Mouse (Mus musculus) forebrain, embryonic 12.5 days (tissue): ENCODE measurements around the gene Cypt15. TPM values are rescaled to one million over a fixed set of nuclear protein-coding genes. Genes with fewer than 3 reads are reported as not detected.
"Not testable (repeated sequence)": the region's sequence is repeated elsewhere in the genome, so short reads cannot be mapped to it uniquely, and the experiment has no call there.

ENCODE experiments used
- ATAC-seq: fragments of 200-750 bp; cut with Nextera tagmentation; 2 replicates; pipeline ENCODE4 v1.8.0; 2017; ENCODE audit warnings: moderate TSS enrichment; ENCODE audit not compliant: low FRiP score
- H3K27ac ChIP-seq: fragments of 300-500 bp; sonication (generic); 2 replicates; pipeline ENCODE4 v1.5.1; 2016; ENCODE audit warnings: mild to moderate bottlenecking
- H3K27me3 ChIP-seq: fragments of 300-500 bp; sonication (generic); 2 replicates; pipeline ENCODE4 v1.6.1; 2016; ENCODE audit warnings: mild to moderate bottlenecking
- H3K36me3 ChIP-seq: fragments of 300-500 bp; sonication (generic); replicated peaks from 2 replicates; pipeline ENCODE4 v1.6.1; 2016; ENCODE audit warnings: mild to moderate bottlenecking
- H3K4me1 ChIP-seq: fragments of 300-500 bp; sonication (generic); 2 replicates; pipeline ENCODE4 v1.6.1; 2016
- H3K4me2 ChIP-seq: fragments of 300-500 bp; sonication (generic); 2 replicates; pipeline ENCODE4 v1.6.1; 2016; ENCODE audit warnings: mild to moderate bottlenecking, moderate library complexity
- H3K4me3 ChIP-seq: fragments of 300-500 bp; sonication (generic); replicated peaks from 2 replicates; pipeline ENCODE4 v1.5.1; 2016; ENCODE audit warnings: mild to moderate bottlenecking
- H3K9ac ChIP-seq: fragments of 300-500 bp; sonication (generic); 2 replicates; pipeline ENCODE4 v1.6.1; 2016; ENCODE audit warnings: mild to moderate bottlenecking
- H3K9me3 ChIP-seq: fragments of 300-500 bp; sonication (generic); 2 replicates; pipeline ENCODE4 v1.6.1; 2016
- whole genome bisulfite sequencing: fragments of 180-500 bp; shearing (Covaris S2); methylation state at CpG from one replicate; pipeline ENCODE4 v1.1.7; 2016; 5-methylcytosine and 5-hydroxymethylcytosine counted together
- polyA plus RNA-seq: library from polyadenylated mRNA; unstranded; fragments of >200 nt; fragmentation: Nextera tagmentation; extraction: Ambion mirVana; gene quantifications from 2 replicates; pipeline ENCODE4 v1.2.1, GENCODE M21; 2016

Cypt15 gene
- polyA plus RNA-seq = not detected in 2 replicates

DNA sequence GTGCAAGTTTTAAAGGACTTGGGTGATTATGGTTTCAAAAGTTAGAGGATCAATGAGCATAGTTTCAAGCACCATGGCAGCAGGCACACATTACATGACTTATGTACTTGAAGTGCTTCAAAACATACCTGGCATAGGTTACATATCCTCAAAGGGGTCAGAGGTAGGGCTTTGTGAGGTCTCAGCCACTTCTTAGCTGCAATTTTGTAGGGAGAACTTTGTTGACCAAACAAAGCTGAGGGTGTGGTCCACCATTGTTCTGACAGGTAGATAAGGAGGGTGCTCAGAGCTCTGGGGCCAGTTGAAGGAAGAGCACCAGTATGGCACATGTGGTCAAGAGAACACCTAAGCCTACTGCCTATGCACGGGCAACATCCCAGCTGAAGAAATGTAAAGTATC lies at the start of gene Cypt15:
Gene Cypt15, plus strand, starts transcription at position 301 of the 400 bp plus-strand sequence.
- H3K4me2 ChIP-seq, H3K9me3 ChIP-seq, H3K27ac ChIP-seq, ATAC-seq, H3K9ac ChIP-seq, H3K36me3 ChIP-seq, H3K4me3 ChIP-seq, H3K27me3 ChIP-seq, H3K4me1 ChIP-seq: not testable (repeated sequence)
- whole genome bisulfite sequencing = 71% methylated on average over 1 of the region's 1 CpGs

DNA sequence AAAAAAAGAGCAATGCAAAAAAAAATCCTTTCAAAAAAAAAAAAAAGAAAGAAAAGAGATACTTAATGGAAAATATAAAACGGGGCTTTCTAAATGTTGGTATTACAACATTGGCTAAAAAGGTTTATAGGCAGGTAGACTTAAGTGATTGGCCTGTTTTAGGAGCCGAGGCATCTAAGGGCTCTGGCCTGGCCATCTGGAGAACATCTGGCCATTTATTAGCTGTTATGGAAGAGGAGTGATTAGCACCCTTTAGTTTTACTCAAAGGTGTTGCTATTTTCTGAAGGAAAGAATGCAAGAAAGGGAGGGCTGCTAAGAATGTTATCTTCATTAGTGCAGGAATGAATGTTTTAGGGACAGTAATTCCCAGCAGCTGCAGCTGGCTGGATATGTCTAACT lies 24.9 kb downstream of the Cypt15 start:
- Histone ChIP-seq H3K27ac (no peak overlapping the region), H3K27me3 (no peaks in the 10 kb centered on the region), H3K4me1 (no peaks in the 10 kb centered on the region), H3K4me2 (no peak overlapping the region), H3K9ac (no peak overlapping the region), H3K36me3 (no peaks in the 10 kb centered on the region), H3K9me3 (no peaks in the 10 kb centered on the region), H3K4me3 (no peak overlapping the region)
- no peak for ATAC-seq
- WGBS = 83% methylated on average over 2 of the region's 2 CpGs

DNA sequence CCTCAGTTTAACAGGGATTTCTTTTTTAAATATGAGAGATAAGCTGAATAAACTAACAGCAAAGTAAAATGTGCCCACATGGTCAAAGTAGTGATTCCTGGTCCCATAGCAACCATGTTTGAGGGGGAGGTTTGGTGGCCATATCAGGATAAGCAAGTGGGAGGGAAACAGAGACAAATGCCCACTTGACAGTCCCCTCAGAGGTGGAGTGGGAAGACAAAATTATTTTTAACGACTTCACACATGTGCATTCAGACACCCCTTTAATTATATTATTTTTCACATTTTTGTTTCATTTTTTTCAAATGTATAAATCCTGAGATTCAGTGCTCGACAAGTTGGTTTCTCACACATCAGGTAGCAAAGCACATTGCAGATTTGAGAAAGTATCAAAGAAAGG lies 32.8 kb downstream of the Cypt15 start:
- 76% methylated on average over 2 of the region's 2 CpGs for WGBS

DNA sequence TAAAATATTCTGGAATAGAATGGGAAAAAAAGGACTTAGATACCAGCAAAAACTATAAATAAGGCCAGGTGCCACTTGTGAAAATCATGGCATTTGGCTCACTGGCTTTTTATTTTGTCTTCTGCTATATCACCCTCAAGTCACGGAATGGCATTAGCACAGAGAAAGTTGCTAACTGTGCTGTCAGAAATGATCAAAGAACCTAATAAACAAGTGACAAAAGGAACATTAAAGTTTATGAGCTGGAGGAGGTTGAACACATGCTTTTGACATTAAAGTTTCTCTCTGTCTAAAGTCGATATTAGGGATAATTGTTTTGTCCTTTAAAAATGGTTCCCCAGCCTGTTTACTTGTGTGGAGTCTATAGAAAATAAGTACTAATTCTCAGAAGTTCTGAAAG lies 37.7 kb downstream of the Cypt15 start:
- Histone ChIP-seq H3K27me3 (no peaks in the 10 kb centered on the region), H3K4me2 (no peak overlapping the region), H3K4me3 (no peak overlapping the region), H3K9me3 (no peaks in the 10 kb centered on the region), H3K27ac (no peak overlapping the region), H3K9ac (no peak overlapping the region), H3K4me1 (no peaks in the 10 kb centered on the region), H3K36me3 (no peaks in the 10 kb centered on the region)
- no peak for ATAC-seq
- 63% methylated on average over 2 of the region's 2 CpGs for WGBS

More for the DNA sequence above, 32.8 kb downstream of the Cypt15 start:
- H3K9me3 ChIP-seq = no peaks in the 10 kb centered on the region
- H3K36me3 ChIP-seq = no peaks in the 10 kb centered on the region
- H3K4me1 ChIP-seq = no peaks in the 10 kb centered on the region
- H3K4me2 ChIP-seq = no peak overlapping the region
- no peak overlapping the region for H3K4me3 ChIP-seq
- H3K27me3 ChIP-seq = no peaks in the 10 kb centered on the region
- H3K9ac ChIP-seq = no peak overlapping the region
- no peak overlapping the region for H3K27ac ChIP-seq
- ATAC-seq = no peak
